Mouse (Mus musculus): Measurements from ENCODE around the gene Kcnh8. TPM values are rescaled to one million over a fixed set of nuclear protein-coding genes. Genes with fewer than 3 reads are reported as not detected.

The Kcnh8 gene
- total RNA-seq (2014; rRNA removed; ENCODE audit: low replicate concordance): not detected in 2 replicates
- not detected in 2 replicates for polyA plus RNA-seq (2015; fragmentation: Nextera tagmentation; extraction: Ambion mirVana)

DNA sequence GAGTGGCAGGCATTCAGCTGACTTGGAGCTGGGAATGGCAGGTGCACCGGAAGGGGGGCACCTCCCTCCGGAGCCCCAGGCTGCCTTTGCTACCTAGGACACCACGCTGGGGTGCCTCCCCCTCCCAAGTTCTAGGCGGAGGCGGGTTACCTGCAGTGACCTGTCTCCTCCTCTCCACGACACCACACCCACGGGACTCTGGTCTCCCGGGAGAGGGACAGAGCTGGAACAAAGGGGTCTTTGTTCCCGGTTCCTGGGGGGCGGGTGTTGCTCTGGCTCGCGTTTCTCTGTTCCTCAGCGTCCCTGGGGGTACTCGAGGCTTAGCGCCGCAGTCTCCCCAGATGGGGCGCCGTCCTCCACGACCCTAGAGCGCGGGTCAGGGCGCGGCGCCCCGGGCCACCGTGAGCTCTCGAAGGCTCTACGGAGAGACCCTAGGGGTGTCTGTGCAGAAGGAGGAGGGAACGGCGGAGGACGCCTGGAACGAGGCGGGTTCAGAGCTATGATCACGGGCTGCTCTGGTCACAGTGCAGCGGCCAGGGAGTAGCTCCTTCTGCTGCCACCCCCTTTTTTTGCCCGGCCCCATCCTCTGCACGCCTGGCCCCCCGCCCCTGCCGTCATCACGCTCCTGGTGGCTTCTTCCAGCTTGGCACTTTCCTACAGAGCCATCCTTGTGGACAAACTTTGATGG lies at the start of gene Kcnh8:
TSS of gene Kcnh8 (plus strand) at position 617 of the 688 bp plus-strand sequence.
- H3K9ac ChIP-seq (replicated peaks; ENCODE audit: low read depth, low read length): no peak within 1 kb of the TSS
- no peaks in the 10 kb centered on the region for H3K9me3 ChIP-seq (replicated peaks; ENCODE audit: control insufficient read depth, low read length)
- peak within 1 kb of the TSS; percentile 63 for H3K4me2 ChIP-seq (ENCODE audit: low read depth, low read length)
- ATAC-seq (ENCODE audit: insufficient read depth, low read depth) (peak; percentile 24; the same call in 1 of the 2 replicates), DNase-seq (ENCODE audit: low spot score) (no peak)
- TF ChIP-seq CTCF (IDR thresholded peaks at IDR 0.05; ENCODE audit: low read depth) (no peak), EP300 (IDR thresholded peaks at IDR 0.05; ENCODE audit: low read depth) (no peak)
- H3K27ac ChIP-seq (ENCODE audit: low read depth): no peak within 1 kb of the TSS
- H3K36me3 ChIP-seq (replicated peaks; ENCODE audit: control insufficient read depth, insufficient read depth, low read length): no peaks in the 10 kb centered on the region
- peak within 1 kb of the TSS; percentile 35 for H3K4me3 ChIP-seq (ENCODE audit: low read depth, low read length)
- no peaks in the 10 kb centered on the region for H3K4me1 ChIP-seq (ENCODE audit: control insufficient read depth, insufficient read depth)
- peaks cover 33% of the 10 kb centered on the region for H3K27me3 ChIP-seq (ENCODE audit: control insufficient read depth, insufficient read depth, low read length)
- 3% methylated on average over 39 of the region's 40 CpGs for WGBS

- 0 out of 2 replicates have a peak, but pooled peaks have one; percentile 36 for ATAC-seq (ENCODE audit: insufficient read depth, low read depth)
- H3K36me3 ChIP-seq (replicated peaks; ENCODE audit: control insufficient read depth, insufficient read depth, low read length): no peaks in the 10 kb centered on the region
- DNase-seq (ENCODE audit: low spot score): peak; percentile 64
- WGBS: 22% methylated on average over 13 of the region's 13 CpGs
- no peaks in the 10 kb centered on the region for H3K9me3 ChIP-seq (replicated peaks; ENCODE audit: control insufficient read depth, low read length)
- no peak overlapping the region for H3K4me3 ChIP-seq (ENCODE audit: low read depth, low read length)
- no peak overlapping the region for H3K9ac ChIP-seq (replicated peaks; ENCODE audit: low read depth, low read length)
- TF ChIP-seq CTCF (IDR thresholded peaks at IDR 0.05; ENCODE audit: low read depth) (peak; percentile 85), EP300 (IDR thresholded peaks at IDR 0.05; ENCODE audit: low read depth) (no peak)
- no peak overlapping the region for H3K4me2 ChIP-seq (ENCODE audit: low read depth, low read length)
- no peaks in the 10 kb centered on the region for H3K4me1 ChIP-seq (ENCODE audit: control insufficient read depth, insufficient read depth)
- H3K27me3 ChIP-seq (ENCODE audit: control insufficient read depth, insufficient read depth, low read length): no peaks in the 10 kb centered on the region
- H3K27ac ChIP-seq (ENCODE audit: low read depth): no peak overlapping the region
Observed at GRCm38 (mm10) chr17:52559961-52560720, 42.4 kb upstream of the Kcnh8 start.

DNA sequence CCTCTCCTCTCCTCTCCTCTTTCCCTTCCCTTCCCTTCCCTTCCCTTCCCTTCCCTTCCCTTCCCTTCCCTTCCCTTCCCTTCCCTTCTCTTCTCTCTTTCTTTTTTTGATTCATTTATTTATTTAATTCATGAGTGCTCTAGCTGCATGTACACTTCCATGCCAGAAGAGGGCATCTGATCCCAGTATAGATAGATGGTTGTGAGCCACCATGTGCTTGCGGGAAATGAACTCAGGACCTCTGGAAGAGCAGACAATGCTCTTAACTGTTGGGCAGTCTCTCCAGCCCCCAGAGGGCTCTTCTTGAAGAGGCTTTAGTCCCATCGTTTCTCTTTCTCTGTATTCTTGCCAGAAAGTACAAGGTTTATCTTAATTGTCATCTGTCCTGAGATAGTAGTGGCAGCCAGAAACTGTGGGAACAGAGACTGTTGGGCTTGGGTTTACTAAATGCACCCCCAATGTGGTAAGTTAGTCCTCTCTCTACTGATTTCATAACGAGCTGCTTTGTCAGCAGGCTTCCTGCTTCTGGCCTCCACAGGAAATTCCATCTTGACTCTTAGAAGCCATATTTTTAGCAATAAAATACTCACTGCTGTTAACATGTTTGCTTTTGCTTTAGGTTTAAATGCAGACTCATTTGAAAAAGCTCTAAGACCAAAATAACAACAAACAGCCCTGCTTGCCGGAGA lies 36.9 kb upstream of the Kcnh8 start:
- DNase-seq (ENCODE audit: low spot score) (no peak), ATAC-seq (ENCODE audit: insufficient read depth, low read depth) (no peak)
- H3K9ac ChIP-seq (replicated peaks; ENCODE audit: low read depth, low read length): no peak overlapping the region
- no peak for TF ChIP-seq EP300 (IDR thresholded peaks at IDR 0.05; ENCODE audit: low read depth)
- 0 out of 2 replicates have a peak, but pooled peaks have one; percentile 6 for TF ChIP-seq CTCF (IDR thresholded peaks at IDR 0.05; ENCODE audit: low read depth)
- no peak overlapping the region for H3K4me3 ChIP-seq (ENCODE audit: low read depth, low read length)
- H3K36me3 ChIP-seq (replicated peaks; ENCODE audit: control insufficient read depth, insufficient read depth, low read length): no peaks in the 10 kb centered on the region
- H3K9me3 ChIP-seq (replicated peaks; ENCODE audit: control insufficient read depth, low read length): no peaks in the 10 kb centered on the region
- WGBS: 42% methylated on average over 4 of the region's 4 CpGs
- no peak overlapping the region for H3K4me2 ChIP-seq (ENCODE audit: low read depth, low read length)
- no peaks in the 10 kb centered on the region for H3K27me3 ChIP-seq (ENCODE audit: control insufficient read depth, insufficient read depth, low read length)
- no peak overlapping the region for H3K27ac ChIP-seq (ENCODE audit: low read depth)
- no peaks in the 10 kb centered on the region for H3K4me1 ChIP-seq (ENCODE audit: control insufficient read depth, insufficient read depth)

DNA sequence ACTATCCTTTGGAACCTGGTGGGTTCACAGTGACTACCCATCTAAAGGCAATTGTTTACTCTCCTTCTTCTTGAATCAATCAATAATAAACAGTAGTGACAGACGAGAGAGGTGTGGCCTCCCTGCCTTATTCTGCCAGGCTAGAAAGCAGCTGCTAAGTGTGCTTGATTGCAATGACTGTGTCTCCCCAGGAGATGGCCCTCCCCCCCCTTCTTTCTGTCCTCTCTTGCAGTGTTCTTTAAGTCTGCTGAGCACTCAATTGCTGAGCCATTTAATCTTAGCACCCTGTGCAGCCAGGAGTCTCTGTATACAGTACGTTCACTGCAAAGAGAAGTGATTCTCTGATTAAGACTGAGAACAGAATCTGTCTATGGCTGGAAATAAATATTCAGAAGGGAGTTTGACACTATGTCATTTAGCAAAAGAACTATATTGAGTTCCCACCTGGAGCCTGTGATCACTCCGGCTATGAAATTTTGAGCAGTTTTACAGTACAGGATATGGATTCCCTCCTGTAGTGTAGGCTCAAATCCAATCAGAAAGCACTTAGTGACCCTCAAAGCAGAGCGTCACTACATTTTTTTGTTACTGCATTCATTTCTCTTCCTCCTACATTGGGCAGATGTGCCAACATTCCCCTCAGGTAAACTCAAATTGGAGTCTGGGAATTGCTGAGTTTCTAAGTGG lies 32.8 kb upstream of the Kcnh8 start:
- WGBS: 61% methylated on average over 4 of the region's 4 CpGs

DNA sequence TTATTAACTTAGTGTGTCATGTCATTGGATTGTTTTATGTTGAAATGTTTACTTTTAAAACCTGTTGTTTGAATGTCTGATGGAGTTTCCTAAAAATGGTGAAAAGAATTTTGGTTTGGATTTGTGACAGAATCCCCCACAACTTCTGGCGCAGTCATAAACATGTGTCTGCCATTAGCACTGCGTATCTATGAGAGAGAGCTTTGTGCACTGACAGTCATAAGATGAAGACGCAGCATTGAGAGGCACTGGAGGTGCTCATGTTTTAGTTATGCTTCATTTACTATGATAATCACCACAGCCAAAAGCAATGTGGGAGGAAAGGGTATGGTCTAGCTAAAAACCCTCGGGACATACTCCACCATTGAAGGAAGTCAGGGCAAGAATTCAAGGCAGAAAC lies 30.3 kb upstream of the Kcnh8 start:
- ATAC-seq (ENCODE audit: insufficient read depth, low read depth) (no peak), DNase-seq (ENCODE audit: low spot score) (no peak)
- TF ChIP-seq CTCF (IDR thresholded peaks at IDR 0.05; ENCODE audit: low read depth) (no peak), EP300 (IDR thresholded peaks at IDR 0.05; ENCODE audit: low read depth) (no peak)
- H3K9me3 ChIP-seq (replicated peaks; ENCODE audit: control insufficient read depth, low read length): no peaks in the 10 kb centered on the region
- H3K27me3 ChIP-seq (ENCODE audit: control insufficient read depth, insufficient read depth, low read length): no peaks in the 10 kb centered on the region
- H3K4me2 ChIP-seq (ENCODE audit: low read depth, low read length): no peak overlapping the region
- H3K4me1 ChIP-seq (ENCODE audit: control insufficient read depth, insufficient read depth): no peaks in the 10 kb centered on the region
- H3K27ac ChIP-seq (ENCODE audit: low read depth): no peak overlapping the region
- no peak overlapping the region for H3K9ac ChIP-seq (replicated peaks; ENCODE audit: low read depth, low read length)
- H3K36me3 ChIP-seq (replicated peaks; ENCODE audit: control insufficient read depth, insufficient read depth, low read length): no peaks in the 10 kb centered on the region
- H3K4me3 ChIP-seq (ENCODE audit: low read depth, low read length): no peak overlapping the region
- 71% methylated on average over 4 of the region's 4 CpGs for WGBS

More for the DNA sequence above, 32.8 kb upstream of the Kcnh8 start:
- no peaks in the 10 kb centered on the region for H3K4me1 ChIP-seq (ENCODE audit: control insufficient read depth, insufficient read depth)
- no peak overlapping the region for H3K4me3 ChIP-seq (ENCODE audit: low read depth, low read length)
- no peak overlapping the region for H3K27ac ChIP-seq (ENCODE audit: low read depth)
- DNase-seq (ENCODE audit: low spot score) (no peak), ATAC-seq (ENCODE audit: insufficient read depth, low read depth) (no peak)
- no peaks in the 10 kb centered on the region for H3K36me3 ChIP-seq (replicated peaks; ENCODE audit: control insufficient read depth, insufficient read depth, low read length)
- H3K9ac ChIP-seq (replicated peaks; ENCODE audit: low read depth, low read length): no peak overlapping the region
- H3K4me2 ChIP-seq (ENCODE audit: low read depth, low read length): no peak overlapping the region
- no peaks in the 10 kb centered on the region for H3K27me3 ChIP-seq (ENCODE audit: control insufficient read depth, insufficient read depth, low read length)
- TF ChIP-seq EP300 (IDR thresholded peaks at IDR 0.05; ENCODE audit: low read depth): no peak
- TF ChIP-seq CTCF (IDR thresholded peaks at IDR 0.05; ENCODE audit: low read depth): no peak; the same call in 1 of the 2 replicates
- no peaks in the 10 kb centered on the region for H3K9me3 ChIP-seq (replicated peaks; ENCODE audit: control insufficient read depth, low read length)

Measured in heart, postnatal 0 days (tissue).